Mouse (Mus musculus) frontal cortex, adult 2 months (tissue): ENCODE measurements around the gene Gjc1. TPM values are rescaled to one million over a fixed set of nuclear protein-coding genes. Genes with fewer than 3 reads are reported as not detected.

Experiments
- DNase-seq, 2 experiments: peaks; one replicate each; pipeline ENCODE4 v3.0.0; 2022; ENCODE audit warnings: low spot score in 1 of 2; ENCODE audit errors: extremely low spot score in 1 of 2
- polyA plus RNA-seq: library from polyadenylated mRNA; depleted of rRNA; stranded (reverse); fragments of >200 nt; gene quantifications from 2 replicates; pipeline ENCODE4 v1.2.3, GENCODE M21; 2012

The Gjc1 gene
- polyA plus RNA-seq, 1 experiment = 6.9 TPM

- DNase-seq = peak; percentile 66 to 95
Observed at GRCm38 (mm10) chr11:102773713-102774611, 45.5 kb downstream of the Gjc1 start.

DNA sequence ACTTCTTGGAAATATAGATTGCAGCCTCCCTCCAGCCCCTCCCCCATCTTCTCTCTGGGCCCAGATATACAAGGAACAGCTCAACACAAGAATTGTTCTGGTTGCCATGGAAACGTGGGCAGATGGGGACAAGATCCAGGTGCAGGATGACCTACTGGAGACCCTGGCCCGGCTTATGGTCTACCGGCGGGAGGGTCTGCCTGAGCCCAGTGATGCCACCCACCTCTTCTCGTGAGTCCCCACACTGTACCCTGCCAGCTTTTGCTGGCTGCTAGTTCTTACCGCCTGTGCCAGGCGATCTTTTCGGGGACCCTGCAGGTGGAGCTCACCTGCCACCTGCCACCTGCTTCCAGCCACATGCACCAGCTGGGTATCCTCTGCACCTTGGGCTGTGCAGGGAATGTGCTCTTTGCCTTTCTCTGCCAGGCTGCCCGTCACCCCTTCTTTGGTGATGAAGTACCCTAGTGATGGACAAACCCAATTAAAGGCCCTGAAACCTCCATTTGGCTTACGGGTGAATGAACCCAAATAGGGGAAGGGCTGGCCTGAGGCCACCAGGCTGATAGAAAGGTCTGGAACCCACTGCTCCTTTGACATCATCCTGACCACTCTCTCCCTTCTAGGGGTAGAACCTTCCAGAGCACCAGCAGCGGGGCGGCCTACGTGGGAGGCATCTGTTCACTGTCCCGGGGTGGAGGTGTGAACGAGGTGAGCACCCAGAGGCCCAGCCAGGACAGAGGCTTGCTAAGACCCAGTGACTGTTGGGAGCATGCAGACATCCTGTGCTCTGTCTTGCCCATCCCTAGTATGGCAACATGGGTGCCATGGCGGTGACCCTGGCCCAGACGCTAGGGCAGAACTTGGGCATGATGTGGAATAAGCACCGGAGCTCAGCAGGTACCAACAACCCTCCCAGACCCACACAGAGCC is 46.5 kb downstream of the Gjc1 start:
- no peak for DNase-seq

GRCm38 (mm10) chr11:102771916-102772714 is 47.4 kb downstream of the Gjc1 start:
- DNase-seq = no peak

DNA sequence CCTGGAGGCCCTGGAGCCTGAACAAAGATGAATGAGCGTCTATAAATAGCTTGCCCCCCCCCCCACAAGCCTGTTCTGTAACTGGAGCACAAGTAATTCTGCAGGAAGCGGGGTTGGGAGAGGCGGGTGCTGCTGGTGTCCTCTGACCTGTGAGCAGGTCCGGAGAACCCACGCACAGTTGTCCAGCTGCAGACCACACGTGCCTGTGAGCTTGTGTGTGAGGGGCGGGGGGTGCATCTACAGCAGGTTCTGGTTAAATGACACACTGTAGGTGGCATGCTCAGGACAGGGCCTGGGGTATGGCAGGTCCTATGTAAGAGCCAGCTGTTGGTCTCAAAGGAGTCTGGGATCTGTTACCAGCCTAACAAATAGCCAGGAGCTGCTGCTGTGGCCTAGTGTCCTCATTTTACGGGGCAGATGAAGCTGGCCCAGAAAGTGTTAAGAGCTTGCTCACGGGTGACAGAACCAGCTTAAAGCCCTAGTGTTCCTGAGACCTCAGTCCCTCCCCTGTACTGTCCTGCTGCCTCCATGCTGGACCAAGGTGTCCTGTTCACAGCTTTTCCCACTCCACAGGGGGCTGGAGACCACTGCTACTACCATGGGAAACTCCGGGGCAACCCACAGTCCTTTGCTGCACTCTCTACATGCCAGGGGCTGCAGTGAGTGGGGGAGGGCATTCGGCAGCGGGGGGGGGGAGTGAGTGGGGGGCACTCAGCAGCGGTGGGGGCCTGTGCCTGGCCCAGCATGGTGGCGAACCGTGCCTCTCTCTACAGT is 48.7 kb downstream of the Gjc1 start:
- DNase-seq = no peak

DNA sequence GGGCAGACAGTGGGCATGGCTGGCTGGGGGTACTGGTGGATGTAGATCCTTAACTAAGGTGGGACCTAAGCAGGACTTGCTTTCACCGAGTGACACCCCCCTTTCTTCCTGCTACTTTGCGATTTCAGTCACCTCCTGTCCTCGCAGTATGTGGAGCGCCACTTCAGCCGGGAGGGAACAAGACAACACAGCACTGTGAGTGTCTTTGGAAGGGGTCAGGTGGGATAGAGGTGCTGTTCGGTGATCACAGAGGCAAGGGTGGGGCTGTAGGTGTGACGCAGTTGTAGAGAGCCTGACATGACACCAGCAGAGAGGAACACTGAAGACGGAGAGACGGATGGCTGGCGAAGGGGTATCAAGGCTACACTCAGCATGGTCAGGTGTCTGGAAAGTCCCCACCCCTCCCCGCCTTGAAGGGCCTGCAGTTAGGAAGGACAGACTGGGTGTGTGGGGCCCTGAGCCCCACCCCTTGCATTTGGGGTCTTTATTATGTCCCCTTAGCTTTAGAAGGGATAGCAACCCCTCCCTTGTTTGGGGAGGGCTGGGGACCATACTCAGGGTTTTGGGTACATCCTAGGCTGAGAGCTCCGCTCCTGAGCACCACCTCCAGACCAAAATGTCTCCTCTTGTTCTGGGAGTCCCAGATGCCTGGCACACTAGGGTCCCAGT is 49.4 kb downstream of the Gjc1 start:
- no peak for DNase-seq

GRCm38 (mm10) chr11:102769141-102769540 is 50.4 kb downstream of the Gjc1 start:
- no peak for DNase-seq

DNA sequence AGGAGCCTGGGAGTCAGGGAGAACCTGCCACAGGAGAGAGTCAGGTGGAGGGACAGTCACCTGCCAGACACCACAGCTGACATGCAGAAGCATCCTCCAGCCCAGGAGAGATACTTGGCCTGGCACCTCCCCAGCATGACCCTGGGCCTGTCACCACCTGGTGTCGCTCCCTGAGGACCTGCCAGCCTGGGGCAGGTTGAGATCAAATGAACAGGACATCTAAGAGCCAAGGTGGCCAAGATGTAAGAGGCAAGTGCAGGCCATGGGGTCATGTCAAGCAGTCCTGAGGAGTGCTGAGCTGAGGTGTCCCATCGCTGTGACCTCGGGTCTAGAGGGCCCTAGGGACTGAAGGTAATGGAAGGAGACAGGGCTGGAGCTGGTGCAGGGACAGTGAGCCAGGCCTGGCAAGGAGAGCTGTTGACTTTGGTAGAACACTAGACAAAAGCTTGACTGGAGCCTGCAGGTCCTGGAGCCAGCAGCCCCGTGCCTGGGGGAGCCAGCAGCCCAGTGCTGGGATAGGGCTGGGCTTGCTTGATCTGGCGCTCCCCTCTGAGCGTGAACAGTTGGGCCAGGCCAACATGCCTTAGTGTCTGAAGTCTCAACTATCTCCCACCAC is 52.3 kb downstream of the Gjc1 start:
- no peak for DNase-seq

DNA sequence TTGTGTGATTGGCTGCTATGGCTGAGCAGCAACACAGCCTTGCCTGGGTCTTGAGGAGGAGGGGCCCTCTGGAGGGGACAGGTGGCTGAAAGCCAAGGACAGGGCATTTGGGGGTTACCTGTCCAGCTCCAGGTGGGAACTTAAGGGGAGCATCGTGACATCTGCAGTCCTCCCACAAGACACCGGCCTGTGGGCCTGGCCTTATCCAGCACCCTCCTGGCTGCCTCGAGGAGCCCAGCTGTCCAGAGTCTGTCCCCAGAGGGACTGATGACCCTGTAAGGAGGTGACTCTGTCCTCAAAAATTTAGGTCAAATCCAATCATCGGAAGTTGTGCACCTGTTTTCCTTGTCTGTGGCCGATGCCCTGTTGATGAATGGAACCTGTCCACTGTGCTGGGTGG is 54.1 kb downstream of the Gjc1 start:
- no peak for DNase-seq

- DNase-seq = no peak
Observed at GRCm38 (mm10) chr11:102763009-102763767, 56.3 kb downstream of the Gjc1 start.

GRCm38 (mm10) chr11:102762248-102762647 is 57.3 kb downstream of the Gjc1 start:
- DNase-seq = no peak

DNA sequence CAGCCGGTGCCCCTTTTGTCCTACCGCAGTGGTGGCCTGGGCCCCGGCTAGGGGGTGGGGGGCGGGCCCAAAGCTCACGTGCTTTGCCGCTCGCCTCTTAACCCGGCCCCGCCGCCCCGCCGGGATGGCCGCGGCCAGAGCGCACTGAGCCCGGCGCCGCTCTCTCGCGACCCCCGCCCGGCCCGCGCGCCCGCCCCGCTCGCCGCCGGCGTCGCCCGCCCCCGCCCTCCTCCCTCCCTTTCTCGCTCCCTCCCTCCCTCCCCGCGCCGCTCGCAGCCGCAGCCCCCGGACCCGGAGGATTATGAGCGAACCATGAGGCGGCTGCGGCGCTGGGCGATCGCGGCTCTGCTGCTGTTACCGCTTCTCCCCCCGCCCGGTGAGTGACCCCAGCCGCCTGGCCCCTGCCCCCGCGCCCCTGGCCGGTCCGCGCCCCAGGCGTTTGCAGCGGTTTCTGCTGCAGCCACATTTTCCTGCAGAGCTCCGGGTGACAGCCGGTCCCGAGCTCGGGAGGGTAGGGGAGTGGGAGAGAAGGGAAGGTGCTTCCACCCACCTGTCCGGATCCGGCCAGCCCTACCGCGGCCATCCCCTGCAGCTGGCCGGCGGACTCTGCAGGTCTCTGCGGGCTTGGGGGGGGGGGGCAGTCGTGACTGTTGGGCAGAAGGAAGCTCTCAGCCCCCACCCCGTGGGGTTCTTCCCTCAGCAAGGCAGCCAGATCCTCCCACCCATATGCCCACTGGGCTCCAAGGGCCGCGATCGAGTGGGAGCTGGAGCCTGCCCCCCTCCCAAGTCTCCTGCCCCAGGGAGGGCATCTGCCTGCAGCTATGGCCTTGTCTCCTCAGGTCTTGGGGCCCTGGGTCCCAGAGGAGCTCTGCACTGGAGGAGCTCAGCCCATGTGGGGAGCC is 57.9 kb downstream of the Gjc1 start, which contains the start of gene Adam11:
Gene Adam11 (plus strand): TSS at position 131 of the 902 bp plus-strand sequence.
- DNase-seq = no peak

- DNase-seq = no peak
Observed at GRCm38 (mm10) chr11:102760805-102761308, 58.6 kb downstream of the Gjc1 start.

- DNase-seq = no peak
Observed at GRCm38 (mm10) chr11:102758977-102759376, 60.5 kb downstream of the Gjc1 start.

DNA sequence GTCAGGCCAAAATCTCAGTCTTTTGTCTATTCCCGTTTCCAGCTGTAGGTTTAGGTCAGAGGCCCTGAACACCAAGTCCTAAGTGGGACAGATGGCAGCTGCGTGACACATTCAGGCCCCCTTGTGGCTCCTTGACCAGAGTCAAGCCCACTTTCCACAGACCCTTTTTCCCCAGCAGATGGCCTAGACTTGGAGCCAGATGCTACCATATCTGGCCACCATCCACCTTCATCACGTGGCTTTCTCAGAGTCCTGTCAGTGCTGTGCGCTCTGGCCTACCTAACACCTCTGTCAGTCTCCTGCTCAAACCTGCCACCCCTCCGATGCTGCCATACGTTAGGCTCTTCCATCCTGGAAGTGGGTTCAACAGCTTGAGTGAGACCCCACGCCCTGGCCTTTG is 64.1 kb downstream of the Gjc1 start:
- DNase-seq = no peak

- DNase-seq = no peak
Observed at GRCm38 (mm10) chr11:102754416-102754815, 65.1 kb downstream of the Gjc1 start.

GRCm38 (mm10) chr11:102753591-102754324 is 65.7 kb downstream of the Gjc1 start:
- no peak for DNase-seq
